Mouse (Mus musculus) CD8-positive naive resting alpha-beta T cell, adult 57 days (primary cell): ENCODE measurements around the gene Gm45261. TPM values are rescaled to one million over a fixed set of nuclear protein-coding genes. Genes with fewer than 3 reads are reported as not detected.

Source experiments
- total RNA-seq: library from RNA; stranded (reverse); gene quantifications from one replicate; pipeline ENCODE4 v1.2.4, GENCODE M21; 2023

Gm45261 gene
- total RNA-seq = not detected

DNA sequence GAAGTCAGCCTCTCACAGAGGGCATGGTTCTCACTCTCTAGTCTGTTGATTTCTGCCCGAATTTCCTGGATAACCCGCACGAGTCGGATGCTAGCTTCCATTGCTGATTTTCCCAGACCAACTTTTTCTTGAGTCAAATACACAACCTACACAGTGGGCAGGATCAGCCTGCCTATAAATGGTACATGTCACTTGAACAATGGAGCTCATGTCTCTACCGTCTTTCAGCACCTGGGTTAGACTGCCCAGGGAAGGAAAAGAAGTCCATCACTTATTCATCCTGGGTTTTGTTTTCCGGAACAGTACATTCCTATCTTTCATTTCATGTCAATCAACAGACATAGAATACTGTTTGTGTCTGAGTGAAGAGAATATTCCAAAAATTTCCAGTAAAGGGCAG lies at the start of gene Gm45261:
Gm45261 (minus strand) TSS at position 101 of the 400 bp plus-strand sequence.

Other genes starting within 250 kb of the Gm45261 start
- 0.46 TPM for gene Fam124b, start 243.0 kb downstream of the Gm45261 start, total RNA-seq
- 139 TPM for gene Cul3, start 121.0 kb downstream of the Gm45261 start, total RNA-seq